Mouse (Mus musculus) ES-Bruce4 (cell line): Measurements from ENCODE around the gene Txk. TPM values are rescaled to one million over a fixed set of nuclear protein-coding genes. Genes with fewer than 3 reads are reported as not detected.

Source experiments
- H3K27ac ChIP-seq: 2 replicates; pipeline ENCODE4 v1.5.1; 2012; ENCODE audit warnings: low read length, inconsistent platforms; ENCODE audit not compliant: insufficient read depth
- H3K27me3 ChIP-seq: 2 replicates; pipeline ENCODE4 v1.6.1; 2012; ENCODE audit warnings: mild to moderate bottlenecking, low read length, inconsistent platforms; ENCODE audit not compliant: control insufficient read depth, poor library complexity, insufficient read depth, severe bottlenecking
- H3K36me3 ChIP-seq: 2 replicates; pipeline ENCODE4 v1.6.1; 2012; ENCODE audit warnings: inconsistent platforms, mild to moderate bottlenecking, low read length, moderate library complexity; ENCODE audit not compliant: control insufficient read depth, poor library complexity, insufficient read depth, severe bottlenecking
- H3K4me1 ChIP-seq: one replicate; pipeline ENCODE4 v1.8.1; 2011; ENCODE audit warnings: low read length; ENCODE audit not compliant: control insufficient read depth, insufficient read depth
- H3K4me3 ChIP-seq: 2 replicates; pipeline ENCODE4 v1.5.1; 2011; ENCODE audit warnings: low read depth, mild to moderate bottlenecking, low read length
- H3K9ac ChIP-seq: 2 replicates; pipeline ENCODE4 v1.6.1; 2012; ENCODE audit warnings: low read depth, mild to moderate bottlenecking, inconsistent platforms; ENCODE audit not compliant: poor library complexity, severe bottlenecking
- H3K9me3 ChIP-seq: replicated peaks from 2 replicates; pipeline ENCODE4 v1.6.1; 2012; ENCODE audit warnings: mild to moderate bottlenecking, low read length, inconsistent platforms; ENCODE audit not compliant: control insufficient read depth, poor library complexity, insufficient read depth, severe bottlenecking
- CTCF ChIP-seq: IDR thresholded peaks from one replicate; pipeline ENCODE4 v1.8.1; 2011; ENCODE audit warnings: low read depth, low read length
- EP300 ChIP-seq: IDR thresholded peaks from 2 replicates; pipeline ENCODE4 v1.6.1; 2011; ENCODE audit warnings: low read depth, low read length; ENCODE audit not compliant: insufficient read depth
- POLR2A ChIP-seq: IDR thresholded peaks from one replicate; pipeline ENCODE4 v1.8.1; 2011; ENCODE audit warnings: low read length; ENCODE audit not compliant: insufficient read depth
- polyA plus RNA-seq: library from polyadenylated mRNA; stranded (reverse); fragments of >200 nt; gene quantifications from 2 replicates; pipeline ENCODE4 v1.2.4, GENCODE M21; 2011; ENCODE audit warnings: low read depth; ENCODE audit not compliant: missing spikeins, insufficient read depth, insufficient read length

The Txk gene
- polyA plus RNA-seq, 1 experiment, result not detected

DNA sequence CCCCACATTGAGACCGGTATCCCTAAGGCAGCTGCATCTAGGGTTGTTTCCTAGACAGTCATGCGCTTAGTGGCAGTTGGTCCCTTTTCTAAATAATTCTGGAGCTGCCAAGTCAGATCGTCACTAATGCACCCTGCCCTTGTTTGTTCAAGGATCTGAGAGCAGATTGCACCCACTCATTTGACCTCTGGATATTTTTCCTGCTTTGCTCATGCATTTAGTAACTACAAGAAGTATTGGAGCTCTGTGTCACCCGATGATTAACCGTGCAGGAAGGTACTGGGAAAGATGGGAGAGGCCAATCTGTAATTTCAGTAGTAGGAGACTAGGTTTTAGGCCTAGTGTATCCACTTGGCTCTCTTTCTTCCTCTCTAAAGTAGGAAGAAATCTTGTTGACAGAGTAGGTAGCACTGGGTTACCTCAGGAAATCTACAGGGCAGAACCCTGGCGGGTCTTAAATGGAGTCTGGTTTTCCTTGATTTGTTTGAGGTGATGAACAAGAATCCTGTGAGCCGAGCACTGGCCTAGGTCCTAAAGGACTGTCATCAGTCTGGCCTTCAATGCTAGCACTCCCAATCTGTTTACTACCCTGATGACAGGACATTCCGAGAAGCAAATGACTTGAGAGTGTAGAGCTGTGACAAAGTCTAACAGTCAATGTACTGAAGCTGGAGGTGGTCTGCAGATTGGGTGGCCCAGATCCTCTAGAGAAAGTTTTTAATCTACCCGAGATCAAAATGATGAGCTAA is 103.4 kb downstream of the Txk start:
- Histone ChIP-seq H3K27me3 (no peaks in the 10 kb centered on the region), H3K9me3 (no peaks in the 10 kb centered on the region), H3K27ac (no peak overlapping the region), H3K4me3 (no peak overlapping the region), H3K9ac (no peak overlapping the region), H3K36me3 (no peaks in the 10 kb centered on the region), H3K4me1 (no peaks in the 10 kb centered on the region)
- no peak for TF ChIP-seq POLR2A
- no peak for TF ChIP-seq CTCF
- TF ChIP-seq EP300, result no peak

GRCm38 (mm10) chr5:72647958-72648595 is 104.5 kb downstream of the Txk start:
- Histone ChIP-seq H3K9ac (no peak overlapping the region; the same call in 1 of the 2 replicates), H3K9me3 (no peaks in the 10 kb centered on the region), H3K27me3 (no peaks in the 10 kb centered on the region), H3K27ac (no peak overlapping the region), H3K4me1 (no peaks in the 10 kb centered on the region), H3K4me3 (peak overlapping the region; percentile 72), H3K36me3 (no peaks in the 10 kb centered on the region)
- no peak for TF ChIP-seq EP300

DNA sequence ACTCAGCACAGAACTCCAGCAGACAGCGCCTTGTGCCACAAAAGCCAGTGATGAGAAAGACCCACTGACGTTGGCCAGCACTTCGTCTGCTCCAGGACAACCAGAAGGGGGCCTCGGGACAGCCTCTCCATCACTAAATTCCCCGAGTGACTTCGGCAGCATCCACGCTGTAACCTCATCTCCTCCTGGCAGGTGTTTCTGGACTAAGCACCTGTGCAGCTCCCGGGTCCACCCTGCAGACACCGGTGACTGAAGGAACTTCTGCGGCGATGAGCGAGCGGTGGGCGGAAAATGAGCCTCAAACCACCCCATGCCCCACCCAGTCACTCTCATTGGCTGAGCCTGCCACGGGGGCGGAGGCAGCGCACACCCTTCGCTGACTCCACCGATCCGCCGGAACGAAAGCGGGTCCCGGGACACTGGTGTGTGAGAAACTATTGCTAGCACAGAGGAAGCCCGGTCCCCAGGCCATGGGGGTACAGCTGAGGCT is 105.1 kb downstream of the Txk start, which contains the start of gene Nipal1:
Gene Nipal1, plus strand, starts transcription at position 378 of the 490 bp plus-strand sequence.
- TF ChIP-seq POLR2A (no peak), CTCF (no peak), EP300 (no peak)
- H3K27ac ChIP-seq, result no peak within 1 kb of the TSS
- H3K9me3 ChIP-seq, result no peaks in the 10 kb centered on the region
- no peaks in the 10 kb centered on the region for H3K36me3 ChIP-seq
- H3K27me3 ChIP-seq, result no peaks in the 10 kb centered on the region
- H3K4me1 ChIP-seq, result no peaks in the 10 kb centered on the region
- no peak within 1 kb of the TSS; the same call in 1 of the 2 replicates for H3K9ac ChIP-seq
- peak within 1 kb of the TSS; percentile 72 for H3K4me3 ChIP-seq

DNA sequence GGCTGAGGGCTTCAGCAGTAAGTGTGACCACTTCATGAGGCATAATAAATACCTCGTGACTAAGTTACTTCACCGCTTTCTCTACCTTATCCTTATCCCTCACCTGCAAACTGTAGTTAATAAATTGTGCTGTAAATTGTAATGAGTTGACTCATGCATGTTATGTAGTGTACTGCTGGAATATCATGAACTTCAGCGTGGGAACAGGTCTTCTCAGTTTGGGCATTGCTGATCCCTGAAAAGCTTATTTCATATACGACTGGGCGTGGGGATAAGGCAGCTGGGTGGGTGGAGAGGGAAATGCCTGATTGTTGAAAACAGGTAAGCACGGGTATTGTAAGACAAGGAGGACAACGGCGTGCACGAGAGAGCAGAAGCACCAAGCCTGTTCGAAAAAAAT is 105.6 kb downstream of the Txk start:
- H3K9ac ChIP-seq, result no peak overlapping the region
- no peaks in the 10 kb centered on the region for H3K27me3 ChIP-seq

GRCm38 (mm10) chr5:72646131-72646530 is 106.4 kb downstream of the Txk start:
- Histone ChIP-seq H3K4me3 (no peak overlapping the region), H3K27ac (no peak overlapping the region), H3K9me3 (no peaks in the 10 kb centered on the region), H3K36me3 (no peaks in the 10 kb centered on the region), H3K4me1 (no peaks in the 10 kb centered on the region), H3K9ac (no peak overlapping the region), H3K27me3 (no peaks in the 10 kb centered on the region)
- TF ChIP-seq EP300 (no peak), CTCF (peak; percentile 68)

More for the DNA sequence above, 105.6 kb downstream of the Txk start:
- Histone ChIP-seq H3K4me3 (peak overlapping the region; percentile 72), H3K27ac (no peak overlapping the region), H3K36me3 (no peaks in the 10 kb centered on the region), H3K9me3 (no peaks in the 10 kb centered on the region), H3K4me1 (no peaks in the 10 kb centered on the region)
- TF ChIP-seq EP300 (no peak), POLR2A (no peak), CTCF (no peak)

Other genes with a start within 250 kb of the Txk start
- gene Corin, start 248.3 kb downstream of the Txk start, polyA plus RNA-seq, result 0.24 and 0.63 TPM in 2 replicates
- 43.5 and 57.4 TPM in 2 replicates for gene Nfxl1, start 193.1 kb downstream of the Txk start, polyA plus RNA-seq
- not detected in 2 replicates for gene Zar1, start 171.5 kb downstream of the Txk start, polyA plus RNA-seq
- 0.58 TPM in 1 of 2 replicates, not detected in the other for gene Gm5868, start 165.2 kb downstream of the Txk start, polyA plus RNA-seq
- 0.30 TPM in 1 of 2 replicates, not detected in the other for gene Cnga1, start 108.5 kb downstream of the Txk start, polyA plus RNA-seq
- 0.52 and 0.93 TPM in 2 replicates for gene Nipal1, start 105.0 kb downstream of the Txk start, polyA plus RNA-seq
- gene Tec, start 115.7 kb upstream of the Txk start, polyA plus RNA-seq, result 15.8 and 20.6 TPM in 2 replicates
- gene Slain2, start 161.5 kb upstream of the Txk start, polyA plus RNA-seq, result 40.8 and 48.4 TPM in 2 replicates
- not detected in 2 replicates for gene Gm10135, start 221.9 kb upstream of the Txk start, polyA plus RNA-seq